Mouse (Mus musculus) myocyte (in vitro differentiated cells): ENCODE measurements around the gene Eftud2.

Experiments
- POLR2A ChIP-seq: IDR thresholded peaks from one replicate; pipeline ENCODE4 v1.6.1; 2011; ENCODE audit warnings: low read depth, mild to moderate bottlenecking, control low read depth, moderate library complexity; ENCODE audit not compliant: insufficient read length
- SRF ChIP-seq: IDR thresholded peaks from one replicate; pipeline ENCODE4 v1.6.1; 2011; ENCODE audit warnings: low read depth; ENCODE audit not compliant: control insufficient read depth, insufficient read length

- TF ChIP-seq SRF, result no peak
- TF ChIP-seq POLR2A, result no peak
Observed at GRCm38 (mm10) chr11:102898408-102898807, 17.6 kb upstream of the Eftud2 start.
